Comparison of ENCODE assay signal across 8 mouse cellular contexts in genomic region chr2:165818985-165819948, GRCm38 (mm10).
A peak's percentile ranks its signal among the peaks of the same experiment; 100 is the strongest.
DNase-seq lines count a peak whose midpoint lies in the region; ATAC-seq and TF ChIP-seq lines count a peak whose summit lies in the region.

No protein-coding gene starts in this region.

- peak; percentile 90 for TF ChIP-seq CTCF in left cerebral cortex, adult 2 months (IDR thresholded peaks at IDR 0.05)

- ATAC-seq in megakaryocyte, adult 5-6 weeks (ENCODE audit: poor library complexity, severe bottlenecking), result peak; percentile 95

- DNase-seq in ovary, postnatal 14 days (ENCODE audit: low spot score), result peak; percentile 67
- no peak for DNase-seq in ovary, adult 18-20 months (ENCODE audit: low spot score)
- peak; percentile 68 to 78 for DNase-seq in cerebellum, postnatal 36 days
- DNase-seq in gastrocnemius, adult 18-20 months (ENCODE audit: low spot score), result peak; percentile 81
- DNase-seq in hindlimb bud, embryonic 11.5 days (ENCODE audit: extremely low spot score, low read depth, low spot score), result peak; percentile 62
- peak; percentile 67 for DNase-seq in left cerebral cortex, adult 2 months (ENCODE audit: extremely low spot score in 1 of 2, low spot score in 2 of 2)
- DNase-seq in right cerebral cortex, postnatal 36 days (ENCODE audit: low spot score in 2 of 2), result peak; percentile 73 to 85

- peak overlapping the region; percentile 88 for H3K27ac ChIP-seq in left cerebral cortex, adult 2 months

- intact Hi-C loops in left cerebral cortex, adult 2 months (cut with DNase I), result loop anchor here (1.0 to 5.0 kb wide), 3 partner anchors 64 to 228 kb away; no protein-coding TSS in a partner anchor

- H3K4me3 ChIP-seq in left cerebral cortex, adult 2 months, result no peak overlapping the region
